In genomic region chr2:10575962-10576740, GRCm38 (mm10) we compare ENCODE assay signal across 26 mouse cellular contexts.
A peak's percentile ranks its signal among the peaks of the same experiment; 100 is the strongest.
DNase-seq lines count a peak whose midpoint lies in the region; ATAC-seq lines count a peak whose summit lies in the region.
"Had no signal": no experiment of that assay in that cellular context is flagged by ENCODE, and none has a peak within 500 bp of the region (broad histone marks: within the 10 kb centered on the region; RNA-seq: fewer than 3 reads in every experiment).

No protein-coding gene starts in this region.

- no peak overlapping the region for H3K4me2 ChIP-seq in liver, embryonic 11.5 days
- H3K4me2 ChIP-seq in hindbrain, embryonic 14.5 days (replicated peaks): no peak overlapping the region
- H3K4me2 ChIP-seq in midbrain, embryonic 16.5 days (ENCODE audit: low read length): no peak overlapping the region
- H3K4me2 ChIP-seq: embryonic facial prominence, embryonic 12.5 days; embryonic facial prominence, embryonic 15.5 days; heart, embryonic 12.5 days; heart, embryonic 15.5 days; hindbrain, embryonic 15.5 days had no signal

- no peak overlapping the region for H3K9ac ChIP-seq in liver, embryonic 11.5 days (ENCODE audit: low read depth, low read length)
- H3K9ac ChIP-seq in hindbrain, embryonic 14.5 days: no peak overlapping the region
- H3K9ac ChIP-seq in midbrain, embryonic 16.5 days (ENCODE audit: low read depth, low read length): no peak overlapping the region
- H3K9ac ChIP-seq: embryonic facial prominence, embryonic 12.5 days; embryonic facial prominence, embryonic 15.5 days; forebrain, postnatal 0 days; heart, embryonic 12.5 days; heart, embryonic 15.5 days; hindbrain, embryonic 15.5 days had no signal

- no peaks in the 10 kb centered on the region for H3K27me3 ChIP-seq in liver, embryonic 11.5 days (replicated peaks; ENCODE audit: control insufficient read depth, insufficient read depth, low read length)
- H3K27me3 ChIP-seq in hindbrain, embryonic 14.5 days (ENCODE audit: control insufficient read depth, insufficient read depth, low read length): no peaks in the 10 kb centered on the region
- no peaks in the 10 kb centered on the region for H3K27me3 ChIP-seq in midbrain, embryonic 16.5 days (ENCODE audit: control insufficient read depth, insufficient read depth, low read depth, low read length)
- H3K27me3 ChIP-seq: CH12.LX; embryonic facial prominence, embryonic 12.5 days; embryonic facial prominence, embryonic 15.5 days; heart, embryonic 15.5 days; hindbrain, embryonic 15.5 days had no signal

- no peak overlapping the region for H3K4me3 ChIP-seq in liver, embryonic 11.5 days (ENCODE audit: low read depth, low read length)
- no peak overlapping the region for H3K4me3 ChIP-seq in hindbrain, embryonic 14.5 days (replicated peaks; ENCODE audit: low read length)
- H3K4me3 ChIP-seq in midbrain, embryonic 16.5 days (ENCODE audit: low read depth, low read length): no peak overlapping the region
- H3K4me3 ChIP-seq: embryonic facial prominence, embryonic 12.5 days; embryonic facial prominence, embryonic 15.5 days; gastrocnemius, adult 2 months; heart, embryonic 12.5 days; heart, embryonic 15.5 days; hindbrain, embryonic 15.5 days had no signal

- ATAC-seq in liver, embryonic 11.5 days (replicated peaks; ENCODE audit: low FRiP score): peak; percentile 79
- peak; percentile 67 for ATAC-seq in common myeloid progenitor, adult 5-6 weeks (replicated peaks; ENCODE audit: low read depth, poor library complexity, severe bottlenecking)
- ATAC-seq in hindbrain, embryonic 14.5 days (ENCODE audit: low FRiP score): no peak
- no peak for ATAC-seq in midbrain, embryonic 16.5 days
- ATAC-seq: forebrain, embryonic 14.5 days; forebrain, postnatal 0 days had no signal

- H3K9me3 ChIP-seq in liver, embryonic 11.5 days (ENCODE audit: control insufficient read depth, low read length): no peaks in the 10 kb centered on the region
- no peaks in the 10 kb centered on the region for H3K9me3 ChIP-seq in hindbrain, embryonic 14.5 days (ENCODE audit: control insufficient read depth, low read length)
- no peaks in the 10 kb centered on the region for H3K9me3 ChIP-seq in midbrain, embryonic 16.5 days (replicated peaks; ENCODE audit: control insufficient read depth, low read length, poor library complexity, severe bottlenecking)
- H3K9me3 ChIP-seq: embryonic facial prominence, embryonic 12.5 days; embryonic facial prominence, embryonic 15.5 days; heart, embryonic 12.5 days; heart, embryonic 15.5 days; hindbrain, embryonic 15.5 days had no signal

- no peak for DNase-seq in liver, embryonic 11.5 days (ENCODE audit: low spot score)
- no peak for DNase-seq in liver
- DNase-seq in c-Kit-negative CD71-positive TER-119-positive erythroid progenitor cells, embryonic 14.5 days (ENCODE audit: low read depth, low spot score): peak; percentile 45
- no peak for DNase-seq in hindbrain, embryonic 14.5 days (ENCODE audit: low spot score)
- DNase-seq in layer of hippocampus, adult 9-11 months: no peak
- DNase-seq: adrenal gland, adult 2 months; adrenal gland, postnatal 14 days; B cell, adult 2 months; cerebellum, adult 11-12 months; cerebellum, adult 9-10 months; cerebellum, postnatal 14 days; forebrain, postnatal 0 days; gastrocnemius, adult 2 months; gastrocnemius, postnatal 14 days; heart, adult 18-20 months; heart, postnatal 10 days; heart, postnatal 36 days had no signal

- H3K4me1 ChIP-seq in liver, embryonic 11.5 days (replicated peaks; ENCODE audit: control insufficient read depth, insufficient read depth, low read length): no peaks in the 10 kb centered on the region
- no peaks in the 10 kb centered on the region for H3K4me1 ChIP-seq in hindbrain, embryonic 14.5 days (replicated peaks; ENCODE audit: control insufficient read depth, insufficient read depth, low read length)
- no peaks in the 10 kb centered on the region for H3K4me1 ChIP-seq in midbrain, embryonic 16.5 days (ENCODE audit: control insufficient read depth, insufficient read depth, low read length)
- H3K4me1 ChIP-seq: embryonic facial prominence, embryonic 12.5 days; embryonic facial prominence, embryonic 15.5 days; heart, embryonic 12.5 days; heart, embryonic 15.5 days; hindbrain, embryonic 15.5 days had no signal

- 36% methylated on average over 3 of the region's 3 CpGs for WGBS in liver, embryonic 11.5 days
- WGBS in hindbrain, embryonic 14.5 days: 89% methylated on average over 3 of the region's 3 CpGs
- WGBS in midbrain, embryonic 16.5 days: 75% methylated on average over 3 of the region's 3 CpGs

- no peaks in the 10 kb centered on the region for H3K36me3 ChIP-seq in liver, embryonic 11.5 days (ENCODE audit: control insufficient read depth, insufficient read depth, low read length)
- no peaks in the 10 kb centered on the region for H3K36me3 ChIP-seq in hindbrain, embryonic 14.5 days (replicated peaks; ENCODE audit: control insufficient read depth, insufficient read depth)
- no peaks in the 10 kb centered on the region for H3K36me3 ChIP-seq in midbrain, embryonic 16.5 days (ENCODE audit: control insufficient read depth, insufficient read depth, low read length)
- H3K36me3 ChIP-seq: embryonic facial prominence, embryonic 12.5 days; embryonic facial prominence, embryonic 15.5 days; heart, embryonic 12.5 days; heart, embryonic 15.5 days; hindbrain, embryonic 15.5 days had no signal

- no peak overlapping the region for H3K27ac ChIP-seq in liver, embryonic 11.5 days (ENCODE audit: low read depth, low read length)
- H3K27ac ChIP-seq in hindbrain, embryonic 14.5 days: no peak overlapping the region
- no peak overlapping the region for H3K27ac ChIP-seq in midbrain, embryonic 16.5 days (ENCODE audit: low read length)
- H3K27ac ChIP-seq: embryonic facial prominence, embryonic 12.5 days; embryonic facial prominence, embryonic 15.5 days; gastrocnemius, adult 2 months; heart, embryonic 15.5 days; hindbrain, embryonic 15.5 days had no signal

Comparison
In these comparisons a context has a peak if more than half of its experiments do, and no peak if none do; other contexts are left out.
1. ATAC-seq: peak in liver, embryonic 11.5 days (single experiment) and common myeloid progenitor, adult 5-6 weeks (single experiment); none in hindbrain, embryonic 14.5 days (single experiment) and midbrain, embryonic 16.5 days (single experiment).